Mouse (Mus musculus) stomach, embryonic 15.5 days (tissue): ENCODE measurements around the gene Gm20388. TPM values are rescaled to one million over a fixed set of nuclear protein-coding genes. Genes with fewer than 3 reads are reported as not detected.
"Not testable (repeated sequence)": the region's sequence is repeated elsewhere in the genome, so short reads cannot be mapped to it uniquely, and the experiment has no call there.

ENCODE experiments used
- ATAC-seq: fragments of 200-750 bp; cut with Nextera tagmentation; 2 replicates; pipeline ENCODE4 v1.8.0; 2017; ENCODE audit warnings: low read depth, moderate number of reproducible peaks, moderate TSS enrichment; ENCODE audit not compliant: insufficient read depth, low FRiP score
- H3K27ac ChIP-seq: fragments of 300-500 bp; sonication (generic); 2 replicates; pipeline ENCODE4 v1.5.1; 2015; ENCODE audit warnings: mild to moderate bottlenecking, inconsistent platforms
- H3K27me3 ChIP-seq: fragments of 300-500 bp; sonication (generic); replicated peaks from 2 replicates; pipeline ENCODE4 v1.6.1; 2015; ENCODE audit warnings: inconsistent platforms
- H3K36me3 ChIP-seq: fragments of 300-500 bp; sonication (generic); 2 replicates; pipeline ENCODE4 v1.6.1; 2015; ENCODE audit warnings: inconsistent platforms
- H3K4me1 ChIP-seq: fragments of 300-500 bp; sonication (generic); 2 replicates; pipeline ENCODE4 v1.6.1; 2015; ENCODE audit warnings: inconsistent platforms
- H3K4me2 ChIP-seq: fragments of 300-500 bp; sonication (generic); 2 replicates; pipeline ENCODE4 v1.6.1; 2015; ENCODE audit warnings: mild to moderate bottlenecking, inconsistent platforms
- H3K4me3 ChIP-seq: fragments of 300-500 bp; sonication (generic); replicated peaks from 2 replicates; pipeline ENCODE4 v1.5.1; 2015; ENCODE audit warnings: inconsistent platforms
- H3K9ac ChIP-seq: fragments of 300-500 bp; sonication (generic); 2 replicates; pipeline ENCODE4 v1.6.1; 2015; ENCODE audit warnings: inconsistent platforms
- H3K9me3 ChIP-seq: fragments of 300-500 bp; sonication (generic); 2 replicates; pipeline ENCODE4 v1.6.1; 2016; ENCODE audit warnings: inconsistent platforms
- WGBS: fragments of 180-500 bp; shearing (Covaris S2); methylation state at CpG from one replicate; pipeline ENCODE4 v1.1.7; 2015; 5-methylcytosine and 5-hydroxymethylcytosine counted together
- polyA plus RNA-seq: library from polyadenylated mRNA; unstranded; fragments of >200 nt; fragmentation: Nextera tagmentation; extraction: Ambion mirVana; gene quantifications from 2 replicates; pipeline ENCODE4 v1.2.1, GENCODE M21; 2015

Gm20388 gene
- polyA plus RNA-seq, 1 experiment from 2014 or later, result not detected

DNA sequence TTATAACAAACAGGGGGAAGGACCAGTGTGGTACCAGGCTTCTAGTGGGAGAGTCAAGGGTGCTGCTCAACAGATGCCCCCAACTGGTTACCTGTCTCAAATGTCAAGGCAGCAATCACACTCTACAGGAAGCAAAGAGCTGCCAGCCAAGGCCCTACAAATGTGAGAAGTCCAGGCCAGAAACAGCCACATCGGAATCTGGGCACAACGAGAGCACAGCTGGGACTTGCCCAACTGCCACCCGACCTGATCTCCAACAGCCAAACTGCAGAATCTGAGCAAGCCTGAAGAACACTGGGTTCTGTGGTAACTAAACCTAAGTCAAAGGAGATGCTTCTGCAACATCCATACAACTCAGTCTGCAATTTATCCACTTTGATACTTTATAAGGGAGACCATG is 4015.0 kb downstream of the Gm20388 start:
- Histone ChIP-seq H3K4me1 (no peaks in the 10 kb centered on the region), H3K27ac (no peak overlapping the region)
- WGBS, result 91% methylated on average over 3 of the region's 3 CpGs

GRCm38 (mm10) chr8:123929026-123929425 is 4018.4 kb downstream of the Gm20388 start:
- 90% methylated on average over 7 of the region's 7 CpGs for WGBS
- Histone ChIP-seq H3K4me1 (no peaks in the 10 kb centered on the region), H3K4me2 (no peak overlapping the region), H3K27me3 (no peaks in the 10 kb centered on the region), H3K4me3 (no peak overlapping the region), H3K9me3 (no peaks in the 10 kb centered on the region), H3K27ac (no peak overlapping the region), H3K9ac (no peak overlapping the region), H3K36me3 (peaks cover 56% of the 10 kb centered on the region)
- ATAC-seq, result no peak

More for the DNA sequence above, 4015.0 kb downstream of the Gm20388 start:
- H3K4me3 ChIP-seq, result no peak overlapping the region
- H3K27me3 ChIP-seq, result no peaks in the 10 kb centered on the region
- H3K4me2 ChIP-seq, result no peak overlapping the region
- peaks cover 61% of the 10 kb centered on the region for H3K36me3 ChIP-seq
- no peak overlapping the region for H3K9ac ChIP-seq
- ATAC-seq, result no peak
- no peaks in the 10 kb centered on the region for H3K9me3 ChIP-seq

- WGBS, result under 1% methylated on average over 77 of the region's 77 CpGs
- Histone ChIP-seq H3K9ac (peak within 1 kb of the TSS; percentile 92), H3K27me3 (no peaks in the 10 kb centered on the region), H3K36me3 (peaks cover 10% of the 10 kb centered on the region), H3K4me1 (peaks cover 5% of the 10 kb centered on the region; the same call in 1 of the 2 replicates), H3K27ac (peak within 1 kb of the TSS; percentile 93), H3K4me3 (peak within 1 kb of the TSS; percentile 100), H3K9me3 (no peaks in the 10 kb centered on the region), H3K4me2 (peak within 1 kb of the TSS; percentile 83)
- ATAC-seq, result peak; percentile 77
Observed at GRCm38 (mm10) chr8:123948942-123949685, 4038.5 kb downstream of the Gm20388 start, which contains the start of gene Nup133. Gene Nup133 (minus strand): TSS chr8:123949265.

DNA sequence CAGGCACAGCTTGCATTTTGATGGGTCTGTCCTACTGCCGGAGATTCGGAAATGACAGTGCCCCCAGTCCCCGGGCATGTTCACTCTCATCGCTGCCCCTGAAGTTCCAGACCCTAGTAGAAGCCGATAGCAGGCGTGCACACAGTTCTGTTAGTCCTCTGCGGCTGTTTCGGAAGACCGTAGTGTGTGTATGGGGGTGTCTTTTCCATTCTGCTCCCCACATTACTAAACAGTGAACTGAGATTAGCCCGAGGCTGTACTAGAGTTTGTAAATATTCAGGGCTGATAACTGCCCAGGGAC is 4039.0 kb downstream of the Gm20388 start:
- no peaks in the 10 kb centered on the region for H3K27me3 ChIP-seq
- H3K4me3 ChIP-seq, result peak overlapping the region; percentile 100
- peak overlapping the region; percentile 93 for H3K27ac ChIP-seq
- peaks cover 5% of the 10 kb centered on the region; the same call in 1 of the 2 replicates for H3K4me1 ChIP-seq
- H3K9ac ChIP-seq, result peak overlapping the region; percentile 92
- H3K9me3 ChIP-seq, result no peaks in the 10 kb centered on the region
- H3K4me2 ChIP-seq, result peak overlapping the region; percentile 83
- no peak for ATAC-seq
- WGBS, result 1% methylated on average over 10 of the region's 10 CpGs
- peaks cover 15% of the 10 kb centered on the region; the same call in 1 of the 2 replicates for H3K36me3 ChIP-seq

DNA sequence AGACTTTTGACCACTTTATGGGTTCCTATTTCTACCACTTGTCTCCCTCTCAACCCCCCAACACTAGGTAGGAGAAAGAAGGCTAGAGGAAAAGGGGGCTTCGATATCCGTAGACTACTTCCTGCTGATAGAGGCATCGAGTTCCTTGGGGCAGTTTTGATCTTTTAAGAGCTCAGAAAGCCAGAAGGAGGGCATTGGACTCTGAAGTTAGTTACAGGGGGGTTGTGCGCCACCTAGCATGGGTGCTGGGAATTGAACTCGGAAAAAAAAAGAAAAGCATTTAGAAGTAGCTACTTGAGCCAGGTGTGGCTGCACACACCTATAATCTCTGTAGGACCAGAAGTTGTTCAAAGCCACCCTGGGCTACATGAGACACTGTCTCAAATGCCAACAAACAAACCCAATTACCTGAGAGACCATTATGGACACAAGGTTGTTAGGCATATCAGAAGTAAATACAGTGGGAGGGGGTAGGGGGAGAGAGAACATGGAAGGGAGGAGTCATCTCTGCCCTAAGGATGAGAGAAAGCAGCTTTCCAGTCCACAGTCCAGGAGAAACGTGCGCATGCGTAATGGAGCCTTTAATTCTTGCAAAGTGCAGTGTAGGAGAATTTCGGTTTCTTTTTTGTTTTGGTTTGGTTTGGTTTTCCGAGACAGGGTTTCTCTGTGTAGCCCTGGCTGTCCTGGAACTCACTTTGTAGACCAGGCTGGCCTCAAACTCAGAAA is 4039.6 kb downstream of the Gm20388 start:
- WGBS, result 35% methylated on average over 10 of the region's 10 CpGs
- Histone ChIP-seq H3K9me3 (no peaks in the 10 kb centered on the region), H3K36me3 (peaks cover 14% of the 10 kb centered on the region; the same call in 1 of the 2 replicates), H3K9ac (peak overlapping the region; percentile 92; the same call in 1 of the 2 replicates), H3K4me1 (peaks cover 5% of the 10 kb centered on the region; the same call in 1 of the 2 replicates), H3K27me3 (no peaks in the 10 kb centered on the region), H3K4me2 (peak overlapping the region; percentile 83), H3K4me3 (peak overlapping the region; percentile 100), H3K27ac (peak overlapping the region; percentile 93)
- ATAC-seq, result peak; percentile 8; the same call in 1 of the 2 replicates

DNA sequence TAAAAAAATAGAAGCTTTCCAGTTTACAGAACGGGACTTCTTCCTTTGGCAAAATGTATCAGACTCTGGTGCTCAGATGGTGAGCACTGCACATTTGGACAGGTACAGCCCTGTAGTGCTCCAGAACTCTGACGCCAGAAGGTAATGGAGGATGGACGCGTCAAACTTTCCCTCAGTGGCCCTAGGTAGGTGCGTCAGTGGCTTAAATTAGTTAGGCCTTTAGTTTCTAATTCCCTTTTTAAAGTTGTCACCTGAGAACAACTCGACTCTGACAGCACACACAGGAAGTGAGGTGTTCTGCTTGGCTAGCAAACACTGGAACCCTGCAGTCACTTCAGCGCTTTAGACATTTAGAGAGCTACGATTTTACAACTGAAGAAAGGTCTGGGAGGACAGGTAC is 4043.0 kb downstream of the Gm20388 start:
- 86% methylated on average over 8 of the region's 8 CpGs for WGBS
- Histone ChIP-seq H3K9me3 (no peaks in the 10 kb centered on the region), H3K4me1 (no peaks in the 10 kb centered on the region), H3K4me3 (no peak overlapping the region), H3K4me2 (no peak overlapping the region), H3K27me3 (no peaks in the 10 kb centered on the region), H3K9ac (no peak overlapping the region), H3K36me3 (0 out of 2 replicates have a peak, but pooled peaks cover 17% of the 10 kb centered on the region), H3K27ac (no peak overlapping the region)
- ATAC-seq, result no peak

DNA sequence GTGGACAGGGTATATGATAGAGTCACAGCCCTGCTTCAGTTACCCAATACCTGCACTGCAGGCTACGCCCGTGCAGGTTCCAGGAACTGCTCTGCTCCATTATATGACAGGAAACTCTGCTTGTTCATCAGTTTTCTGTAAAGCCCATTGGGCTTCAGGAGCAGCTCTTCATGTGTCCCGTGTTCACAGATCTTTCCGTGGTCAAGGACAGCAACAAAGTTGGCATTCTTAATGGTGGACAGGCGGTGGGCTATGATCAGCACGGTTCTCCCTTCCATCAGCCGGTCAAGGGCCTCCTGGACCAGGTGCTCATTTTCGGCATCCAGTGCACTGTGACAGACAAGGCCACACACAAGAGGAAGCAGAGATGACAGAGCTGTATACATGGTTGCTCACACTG is 4043.6 kb downstream of the Gm20388 start:
- no peaks in the 10 kb centered on the region for H3K9me3 ChIP-seq
- 90% methylated on average over 8 of the region's 8 CpGs for WGBS
- ATAC-seq, result no peak
- H3K4me2 ChIP-seq, result no peak overlapping the region
- H3K9ac ChIP-seq, result no peak overlapping the region
- 0 out of 2 replicates have a peak, but pooled peaks cover 17% of the 10 kb centered on the region for H3K36me3 ChIP-seq
- H3K4me1 ChIP-seq, result no peaks in the 10 kb centered on the region
- no peak overlapping the region for H3K4me3 ChIP-seq
- no peak overlapping the region for H3K27ac ChIP-seq
- H3K27me3 ChIP-seq, result no peaks in the 10 kb centered on the region

- H3K27me3 ChIP-seq, result no peaks in the 10 kb centered on the region
- no peak overlapping the region for H3K27ac ChIP-seq
- ATAC-seq, result no peak
- no peak overlapping the region for H3K4me3 ChIP-seq
- 78% methylated on average over 17 of the region's 17 CpGs for WGBS
- no peak overlapping the region for H3K4me2 ChIP-seq
- H3K9ac ChIP-seq, result no peak overlapping the region
- H3K9me3 ChIP-seq, result no peaks in the 10 kb centered on the region
- H3K36me3 ChIP-seq, result peaks cover 23% of the 10 kb centered on the region; the same call in 1 of the 2 replicates
- no peaks in the 10 kb centered on the region for H3K4me1 ChIP-seq
Observed at GRCm38 (mm10) chr8:123958130-123958529, 4047.5 kb downstream of the Gm20388 start.

DNA sequence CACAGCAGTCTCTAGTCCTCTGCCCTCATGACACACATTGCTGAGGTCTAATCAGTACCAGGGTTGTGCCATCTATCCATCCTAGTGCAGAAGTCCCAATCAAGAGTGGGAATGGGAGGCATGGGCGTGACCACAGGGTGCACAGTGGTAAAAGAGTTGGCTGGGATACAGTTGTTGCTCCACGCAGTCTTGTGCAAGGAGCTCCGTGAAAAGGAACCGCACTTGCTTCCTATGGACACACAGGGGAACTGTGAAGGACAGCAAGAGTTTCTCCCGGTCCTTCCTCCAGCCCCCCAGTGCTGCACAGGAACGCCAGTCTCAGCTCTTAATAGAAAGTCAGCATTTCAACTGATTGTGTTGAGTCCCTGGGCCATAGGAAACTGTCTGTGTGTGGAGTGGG is 4048.8 kb downstream of the Gm20388 start:
- H3K4me1 ChIP-seq, result no peaks in the 10 kb centered on the region
- no peak overlapping the region for H3K4me2 ChIP-seq
- no peak overlapping the region for H3K27ac ChIP-seq
- H3K36me3 ChIP-seq, result peaks cover 22% of the 10 kb centered on the region; the same call in 1 of the 2 replicates
- WGBS, result 95% methylated on average over 6 of the region's 6 CpGs
- no peak for ATAC-seq
- H3K27me3 ChIP-seq, result no peaks in the 10 kb centered on the region
- H3K9ac ChIP-seq, result no peak overlapping the region
- no peak overlapping the region for H3K4me3 ChIP-seq
- no peaks in the 10 kb centered on the region for H3K9me3 ChIP-seq

DNA sequence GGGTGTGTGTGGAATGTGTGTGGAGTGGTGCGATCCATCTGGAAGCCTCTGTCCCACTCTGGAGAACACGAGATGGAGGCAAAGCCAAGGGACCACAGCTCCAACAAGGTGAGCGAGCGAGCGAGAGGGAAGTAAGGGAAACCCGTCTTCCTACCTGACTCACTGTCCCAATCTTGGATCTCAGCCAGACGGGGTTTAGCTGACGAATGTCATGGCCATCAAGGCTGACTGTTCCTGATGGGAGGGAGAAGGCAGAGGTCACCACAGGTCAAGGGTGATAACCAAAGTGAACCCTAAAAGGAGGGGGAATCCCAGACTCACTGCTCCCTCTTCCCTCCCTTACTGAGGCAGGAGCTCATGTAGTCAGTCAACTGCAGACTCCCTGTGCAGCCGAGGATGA is 4049.4 kb downstream of the Gm20388 start:
- Histone ChIP-seq H3K4me3 (no peak overlapping the region), H3K27ac (no peak overlapping the region), H3K9ac (no peak overlapping the region), H3K4me1 (no peaks in the 10 kb centered on the region), H3K9me3 (no peaks in the 10 kb centered on the region), H3K4me2 (no peak overlapping the region), H3K27me3 (no peaks in the 10 kb centered on the region), H3K36me3 (peaks cover 25% of the 10 kb centered on the region)
- ATAC-seq, result no peak; the same call in 1 of the 2 replicates
- 86% methylated on average over 9 of the region's 9 CpGs for WGBS

GRCm38 (mm10) chr8:123960556-123960955 is 4049.9 kb downstream of the Gm20388 start:
- not testable (repeated sequence) for H3K27ac ChIP-seq, H3K4me3 ChIP-seq, H3K9me3 ChIP-seq, H3K4me1 ChIP-seq, H3K4me2 ChIP-seq, H3K27me3 ChIP-seq, H3K9ac ChIP-seq, ATAC-seq
- 77% methylated on average over 5 of the region's 5 CpGs for WGBS
- H3K36me3 ChIP-seq, result peaks cover 25% of the 10 kb centered on the region

GRCm38 (mm10) chr8:123961371-123961770 is 4050.7 kb downstream of the Gm20388 start:
- no peak overlapping the region for H3K4me3 ChIP-seq
- no peak overlapping the region for H3K4me2 ChIP-seq
- no peaks in the 10 kb centered on the region for H3K9me3 ChIP-seq
- H3K27me3 ChIP-seq, result no peaks in the 10 kb centered on the region
- H3K9ac ChIP-seq, result no peak overlapping the region
- no peak for ATAC-seq
- peaks cover 27% of the 10 kb centered on the region for H3K36me3 ChIP-seq
- no peak overlapping the region for H3K27ac ChIP-seq
- WGBS, result 79% methylated on average over 1 of the region's 1 CpGs
- no peaks in the 10 kb centered on the region for H3K4me1 ChIP-seq
